Mouse (Mus musculus): ENCODE measurements around the gene Gm8113. TPM values are rescaled to one million over a fixed set of nuclear protein-coding genes. Genes with fewer than 3 reads are reported as not detected.

Gm8113 gene
- 1.5 and 5.7 TPM in 2 replicates for polyA plus RNA-seq (2012; rRNA removed; ENCODE audit: low replicate concordance)

DNA sequence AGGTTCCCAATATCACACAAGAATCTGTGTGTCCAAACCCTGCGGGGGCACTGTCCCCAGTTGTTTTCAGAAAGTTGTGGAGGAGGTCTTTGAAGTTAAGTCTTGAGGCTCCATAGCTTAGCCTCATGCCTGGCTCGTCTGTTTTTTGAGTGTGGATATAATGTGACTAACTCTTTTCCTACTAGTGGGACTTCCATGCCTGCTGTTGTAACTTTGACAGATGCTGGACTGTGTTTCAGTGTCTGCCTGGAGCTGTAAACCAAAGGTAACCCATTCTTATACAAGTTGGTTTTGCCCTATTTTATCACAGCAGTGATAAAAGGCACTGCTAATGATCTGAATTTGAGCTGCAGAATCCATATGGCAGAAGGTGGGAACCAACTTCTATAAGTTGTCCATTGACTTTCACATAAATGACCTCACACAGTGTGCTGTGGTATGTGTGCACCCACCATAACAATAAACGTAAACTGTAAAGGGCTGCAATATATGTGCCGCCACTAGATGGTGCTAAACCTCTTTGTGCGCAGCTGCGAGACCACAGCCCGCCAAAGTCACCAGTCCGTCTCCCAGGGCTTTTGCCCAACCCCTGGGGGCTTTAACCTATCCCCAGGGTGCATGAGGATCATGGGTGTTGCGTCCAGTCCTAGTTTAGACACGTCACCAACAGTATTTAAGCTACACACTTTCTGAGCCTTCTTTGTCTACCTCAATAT lies at the start of gene Gm8113:
Gm8113 (plus strand) TSS at position 703 of the 716 bp plus-strand sequence.

DNA sequence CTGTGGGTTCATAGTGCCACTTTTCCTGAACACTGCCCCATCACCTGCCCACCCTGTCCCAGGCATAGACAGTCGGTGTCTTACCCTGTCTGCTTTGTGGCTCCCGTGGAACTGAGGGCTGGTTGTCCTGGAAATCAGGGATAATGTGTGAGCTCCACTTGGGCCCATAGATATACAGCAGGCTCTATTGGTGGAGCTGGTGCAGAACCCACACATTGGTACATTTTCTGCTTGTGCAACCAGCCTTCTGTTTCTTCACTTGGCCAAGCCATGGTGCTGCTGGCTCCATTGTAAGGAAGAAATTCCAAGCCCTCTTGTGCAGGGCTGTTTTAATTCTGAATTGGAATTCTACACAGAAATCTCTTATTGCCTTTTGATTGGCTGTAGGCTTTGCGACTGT lies 49.8 kb upstream of the Gm8113 start, which contains the start of gene Ear1:
Ear1 (minus strand) TSS at position 101 of the 400 bp plus-strand sequence.

DNA sequence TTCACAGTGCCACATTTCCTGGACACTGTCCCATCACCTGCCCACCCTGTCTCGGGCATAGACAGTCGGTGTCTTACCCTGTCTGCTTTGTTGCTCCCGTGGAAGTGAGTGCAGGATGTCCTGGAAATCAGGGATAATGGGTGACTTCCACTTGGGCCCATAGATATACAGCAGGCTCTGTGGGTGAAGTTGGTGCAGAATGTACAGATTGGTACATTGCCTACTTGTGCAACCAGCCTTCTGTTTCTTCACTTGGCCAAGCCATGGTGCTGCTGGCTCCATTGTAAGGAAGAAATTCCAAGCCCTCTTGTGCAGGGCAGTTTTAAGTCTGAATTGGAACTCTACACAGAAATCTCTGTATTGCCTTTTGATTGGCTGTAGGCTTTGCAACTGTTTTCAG lies 1.7 kb upstream of the Gm8113 start, which contains the start of gene Ear10:
Ear10 (minus strand) TSS at position 101 of the 400 bp plus-strand sequence.

DNA sequence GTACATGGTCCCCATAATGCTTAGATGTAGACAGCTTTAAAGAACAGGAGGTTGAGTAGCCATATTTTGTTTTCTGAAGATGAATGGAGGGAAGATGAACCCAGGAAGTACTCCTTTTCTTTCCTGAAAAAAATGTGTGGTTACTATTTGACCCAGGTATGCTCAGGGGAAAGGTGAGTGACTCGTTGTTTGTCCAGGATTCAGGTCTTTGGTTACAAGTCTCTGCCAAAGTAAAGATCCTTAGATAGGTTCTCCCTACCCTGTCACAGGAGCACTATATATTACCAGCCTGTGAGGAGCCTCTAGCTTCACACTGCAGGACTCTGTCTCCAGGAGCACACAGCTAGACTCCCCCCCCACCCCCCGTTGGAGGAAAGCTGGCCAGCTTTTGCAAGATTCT lies 31.6 kb downstream of the Gm8113 start, which contains the start of gene Ang5:
Ang5 (plus strand) TSS at position 301 of the 400 bp plus-strand sequence.

Other genes with a start within 250 kb of the Gm8113 start
- not detected in 2 replicates for gene Gm8165, start 248.2 kb upstream of the Gm8113 start, polyA plus RNA-seq (2012; rRNA removed; ENCODE audit: low replicate concordance)
- gene Gm7324, start 227.6 kb upstream of the Gm8113 start, polyA plus RNA-seq (2012; rRNA removed; ENCODE audit: low replicate concordance) = 0.45 TPM in 1 of 2 replicates, not detected in the other
- not detected in 2 replicates for gene Gm16506, start 197.9 kb upstream of the Gm8113 start, polyA plus RNA-seq (2012; rRNA removed; ENCODE audit: low replicate concordance)
- not detected in 2 replicates for gene Gm6526, start 177.5 kb upstream of the Gm8113 start, polyA plus RNA-seq (2012; rRNA removed; ENCODE audit: low replicate concordance)
- not detected in 2 replicates for gene Gm8180, start 140.6 kb upstream of the Gm8113 start, polyA plus RNA-seq (2012; rRNA removed; ENCODE audit: low replicate concordance)
- gene Ear1, start 49.9 kb upstream of the Gm8113 start, polyA plus RNA-seq (2012; rRNA removed; ENCODE audit: low replicate concordance) = 0.26 and 0.82 TPM in 2 replicates
- not detected in 2 replicates for gene Ear10, start 1.8 kb upstream of the Gm8113 start, polyA plus RNA-seq (2012; rRNA removed; ENCODE audit: low replicate concordance)
- gene Ang5, start 31.7 kb downstream of the Gm8113 start, polyA plus RNA-seq (2012; rRNA removed; ENCODE audit: low replicate concordance) = not detected in 2 replicates
- not detected in 2 replicates for gene Ang6, start 76.9 kb downstream of the Gm8113 start, polyA plus RNA-seq (2012; rRNA removed; ENCODE audit: low replicate concordance)
- gene Ear2, start 177.3 kb downstream of the Gm8113 start, polyA plus RNA-seq (2012; rRNA removed; ENCODE audit: low replicate concordance) = 23.7 and 46.9 TPM in 2 replicates
- gene Gm3327, start 198.5 kb downstream of the Gm8113 start, polyA plus RNA-seq (2012; rRNA removed; ENCODE audit: low replicate concordance) = not detected in 2 replicates